Mouse (Mus musculus): Measurements from ENCODE around the gene Nek11. TPM values are rescaled to one million over a fixed set of nuclear protein-coding genes. Genes with fewer than 3 reads are reported as not detected.
"Not testable (repeated sequence)": the region's sequence is repeated elsewhere in the genome, so short reads cannot be mapped to it uniquely, and the experiment has no call there.

The Nek11 gene
- polyA plus RNA-seq, 1 experiment from 2014 or later = 0.07 TPM

- H3K27me3 ChIP-seq (ENCODE audit: control insufficient read depth, insufficient read depth, low read length); H3K4me1 ChIP-seq (ENCODE audit: control insufficient read depth, insufficient read depth, low read length); DNase-seq (ENCODE audit: low spot score); H3K4me3 ChIP-seq (ENCODE audit: low read depth, low read length); H3K4me2 ChIP-seq (ENCODE audit: low read depth, severe bottlenecking); H3K9me3 ChIP-seq (ENCODE audit: control insufficient read depth, low read length); H3K27ac ChIP-seq (replicated peaks; ENCODE audit: low read depth, low read length); H3K9ac ChIP-seq (ENCODE audit: low read length); H3K36me3 ChIP-seq (ENCODE audit: control insufficient read depth, insufficient read depth, low read length); ATAC-seq (ENCODE audit: insufficient number of reproducible peaks, low FRiP score, low TSS enrichment, low read depth): not testable (repeated sequence)
- 80% methylated on average over 3 of the region's 3 CpGs for WGBS
These were observed 270.1 kb downstream of the Nek11 start for GRCm38 (mm10) chr9:105125206-105125605.

Other genes starting within 250 kb of the Nek11 start
- gene Aste1, start 132 bp downstream of the Nek11 start, polyA plus RNA-seq (2014; fragmentation: Nextera tagmentation; extraction: Ambion mirVana) = 11.9 and 16.3 TPM in 2 replicates
- gene Atp2c1, start 131.8 kb upstream of the Nek11 start, polyA plus RNA-seq (2014; fragmentation: Nextera tagmentation; extraction: Ambion mirVana) = 55.8 and 58.0 TPM in 2 replicates
- 28.4 and 29.6 TPM in 2 replicates for gene Pik3r4, start 247.5 kb upstream of the Nek11 start, polyA plus RNA-seq (2014; fragmentation: Nextera tagmentation; extraction: Ambion mirVana)

Data from limb, embryonic 11.5 days (tissue).